Mouse (Mus musculus): ENCODE results near the gene 5730522E02Rik. TPM values are rescaled to one million over a fixed set of nuclear protein-coding genes. Genes with fewer than 3 reads are reported as not detected.

5730522E02Rik gene
- polyA plus RNA-seq, 1 experiment from 2014 or later = 2.6 TPM

- Histone ChIP-seq H3K27ac (replicated peaks; ENCODE audit: low read depth, low read length) (no peak overlapping the region), H3K4me3 (ENCODE audit: low read depth, low read length) (no peak overlapping the region), H3K27me3 (replicated peaks; ENCODE audit: control insufficient read depth, insufficient read depth, low read length) (no peaks in the 10 kb centered on the region), H3K9ac (ENCODE audit: low read depth, low read length) (no peak overlapping the region), H3K9me3 (ENCODE audit: control insufficient read depth, low read length) (no peaks in the 10 kb centered on the region), H3K4me2 (ENCODE audit: low read depth, low read length) (no peak overlapping the region), H3K4me1 (ENCODE audit: control insufficient read depth, insufficient read depth, low read length) (no peaks in the 10 kb centered on the region), H3K36me3 (ENCODE audit: control insufficient read depth, insufficient read depth, low read length) (no peaks in the 10 kb centered on the region)
- ATAC-seq (ENCODE audit: low read depth) (no peak), DNase-seq (ENCODE audit: low spot score) (no peak)
- 65% methylated on average over 2 of the region's 2 CpGs for WGBS
Observed at GRCm38 (mm10) chr11:26013527-26013926, 197.0 kb downstream of the 5730522E02Rik start.

- no peaks in the 10 kb centered on the region for H3K36me3 ChIP-seq (ENCODE audit: control insufficient read depth, insufficient read depth, low read length)
- H3K9ac ChIP-seq (ENCODE audit: low read depth, low read length) = no peak overlapping the region
- H3K4me2 ChIP-seq (ENCODE audit: low read depth, low read length) = no peak overlapping the region
- no peaks in the 10 kb centered on the region for H3K27me3 ChIP-seq (replicated peaks; ENCODE audit: control insufficient read depth, insufficient read depth, low read length)
- no peak for DNase-seq (ENCODE audit: low spot score)
- no peak overlapping the region for H3K27ac ChIP-seq (replicated peaks; ENCODE audit: low read depth, low read length)
- no peak overlapping the region for H3K4me3 ChIP-seq (ENCODE audit: low read depth, low read length)
- 73% methylated on average over 4 of the region's 4 CpGs for WGBS
- ATAC-seq (ENCODE audit: low read depth) = no peak
- no peaks in the 10 kb centered on the region for H3K4me1 ChIP-seq (ENCODE audit: control insufficient read depth, insufficient read depth, low read length)
- H3K9me3 ChIP-seq (ENCODE audit: control insufficient read depth, low read length) = no peaks in the 10 kb centered on the region
Observed at GRCm38 (mm10) chr11:26004018-26004417, 206.5 kb downstream of the 5730522E02Rik start.

GRCm38 (mm10) chr11:25999738-26000137 lies 210.8 kb downstream of the 5730522E02Rik start:
- Histone ChIP-seq H3K9ac (ENCODE audit: low read depth, low read length) (no peak overlapping the region), H3K27me3 (replicated peaks; ENCODE audit: control insufficient read depth, insufficient read depth, low read length) (no peaks in the 10 kb centered on the region), H3K27ac (replicated peaks; ENCODE audit: low read depth, low read length) (no peak overlapping the region), H3K9me3 (ENCODE audit: control insufficient read depth, low read length) (no peaks in the 10 kb centered on the region), H3K4me1 (ENCODE audit: control insufficient read depth, insufficient read depth, low read length) (no peaks in the 10 kb centered on the region), H3K4me2 (ENCODE audit: low read depth, low read length) (no peak overlapping the region), H3K36me3 (ENCODE audit: control insufficient read depth, insufficient read depth, low read length) (no peaks in the 10 kb centered on the region), H3K4me3 (ENCODE audit: low read depth, low read length) (no peak overlapping the region)
- WGBS = 72% methylated on average over 5 of the region's 5 CpGs
- no peak for ATAC-seq (ENCODE audit: low read depth)
- DNase-seq (ENCODE audit: low spot score) = no peak

- Histone ChIP-seq H3K27me3 (replicated peaks; ENCODE audit: control insufficient read depth, insufficient read depth, low read length) (no peaks in the 10 kb centered on the region), H3K27ac (replicated peaks; ENCODE audit: low read depth, low read length) (no peak overlapping the region), H3K9ac (ENCODE audit: low read depth, low read length) (no peak overlapping the region), H3K9me3 (ENCODE audit: control insufficient read depth, low read length) (no peaks in the 10 kb centered on the region), H3K4me3 (ENCODE audit: low read depth, low read length) (no peak overlapping the region), H3K4me2 (ENCODE audit: low read depth, low read length) (no peak overlapping the region), H3K36me3 (ENCODE audit: control insufficient read depth, insufficient read depth, low read length) (no peaks in the 10 kb centered on the region), H3K4me1 (ENCODE audit: control insufficient read depth, insufficient read depth, low read length) (no peaks in the 10 kb centered on the region)
- DNase-seq (ENCODE audit: low spot score) (no peak), ATAC-seq (ENCODE audit: low read depth) (no peak)
- 65% methylated on average over 4 of the region's 4 CpGs for WGBS
Observed at GRCm38 (mm10) chr11:25997469-25997868, 213.1 kb downstream of the 5730522E02Rik start.

- Histone ChIP-seq H3K9me3 (ENCODE audit: control insufficient read depth, low read length) (no peaks in the 10 kb centered on the region), H3K27ac (replicated peaks; ENCODE audit: low read depth, low read length) (no peak overlapping the region), H3K27me3 (replicated peaks; ENCODE audit: control insufficient read depth, insufficient read depth, low read length) (no peaks in the 10 kb centered on the region), H3K4me1 (ENCODE audit: control insufficient read depth, insufficient read depth, low read length) (no peaks in the 10 kb centered on the region), H3K4me2 (ENCODE audit: low read depth, low read length) (no peak overlapping the region), H3K36me3 (ENCODE audit: control insufficient read depth, insufficient read depth, low read length) (no peaks in the 10 kb centered on the region), H3K9ac (ENCODE audit: low read depth, low read length) (no peak overlapping the region), H3K4me3 (ENCODE audit: low read depth, low read length) (no peak overlapping the region)
- ATAC-seq (ENCODE audit: low read depth) (no peak), DNase-seq (ENCODE audit: low spot score) (no peak)
- WGBS = 35% methylated on average over 2 of the region's 2 CpGs
Observed at GRCm38 (mm10) chr11:25994128-25994527, 216.4 kb downstream of the 5730522E02Rik start.

- Histone ChIP-seq H3K9me3 (ENCODE audit: control insufficient read depth, low read length) (no peaks in the 10 kb centered on the region), H3K4me1 (ENCODE audit: control insufficient read depth, insufficient read depth, low read length) (no peaks in the 10 kb centered on the region), H3K4me3 (ENCODE audit: low read depth, low read length) (no peak overlapping the region), H3K27me3 (replicated peaks; ENCODE audit: control insufficient read depth, insufficient read depth, low read length) (no peaks in the 10 kb centered on the region), H3K4me2 (ENCODE audit: low read depth, low read length) (no peak overlapping the region), H3K9ac (ENCODE audit: low read depth, low read length) (no peak overlapping the region), H3K36me3 (ENCODE audit: control insufficient read depth, insufficient read depth, low read length) (no peaks in the 10 kb centered on the region), H3K27ac (replicated peaks; ENCODE audit: low read depth, low read length) (no peak overlapping the region)
- DNase-seq (ENCODE audit: low spot score) (no peak), ATAC-seq (ENCODE audit: low read depth) (no peak)
- 95% methylated on average over 1 of the region's 1 CpGs for WGBS
Observed at GRCm38 (mm10) chr11:25992216-25992615, 218.3 kb downstream of the 5730522E02Rik start.

- no peaks in the 10 kb centered on the region for H3K36me3 ChIP-seq (ENCODE audit: control insufficient read depth, insufficient read depth, low read length)
- no peak overlapping the region for H3K27ac ChIP-seq (replicated peaks; ENCODE audit: low read depth, low read length)
- no peaks in the 10 kb centered on the region for H3K27me3 ChIP-seq (replicated peaks; ENCODE audit: control insufficient read depth, insufficient read depth, low read length)
- no peak for ATAC-seq (ENCODE audit: low read depth)
- 75% methylated on average over 5 of the region's 5 CpGs for WGBS
- H3K4me3 ChIP-seq (ENCODE audit: low read depth, low read length) = no peak overlapping the region
- no peak for DNase-seq (ENCODE audit: low spot score)
- no peak overlapping the region for H3K9ac ChIP-seq (ENCODE audit: low read depth, low read length)
- no peaks in the 10 kb centered on the region for H3K4me1 ChIP-seq (ENCODE audit: control insufficient read depth, insufficient read depth, low read length)
- H3K4me2 ChIP-seq (ENCODE audit: low read depth, low read length) = no peak overlapping the region
- no peaks in the 10 kb centered on the region for H3K9me3 ChIP-seq (ENCODE audit: control insufficient read depth, low read length)
Observed at GRCm38 (mm10) chr11:25978736-25979276, 231.8 kb downstream of the 5730522E02Rik start.

- Histone ChIP-seq H3K4me2 (ENCODE audit: low read depth, low read length) (no peak overlapping the region), H3K36me3 (ENCODE audit: control insufficient read depth, insufficient read depth, low read length) (no peaks in the 10 kb centered on the region), H3K9ac (ENCODE audit: low read depth, low read length) (no peak overlapping the region), H3K9me3 (ENCODE audit: control insufficient read depth, low read length) (no peaks in the 10 kb centered on the region), H3K4me1 (ENCODE audit: control insufficient read depth, insufficient read depth, low read length) (no peaks in the 10 kb centered on the region), H3K27me3 (replicated peaks; ENCODE audit: control insufficient read depth, insufficient read depth, low read length) (no peaks in the 10 kb centered on the region), H3K4me3 (ENCODE audit: low read depth, low read length) (no peak overlapping the region), H3K27ac (replicated peaks; ENCODE audit: low read depth, low read length) (no peak overlapping the region)
- ATAC-seq (ENCODE audit: low read depth) = no peak
- no peak for DNase-seq (ENCODE audit: low spot score)
- WGBS = 88% methylated on average over 5 of the region's 5 CpGs
Observed at GRCm38 (mm10) chr11:25941504-25941903, 269.1 kb downstream of the 5730522E02Rik start.

- WGBS = 78% methylated on average over 4 of the region's 4 CpGs
- no peak for ATAC-seq (ENCODE audit: low read depth)
- H3K4me2 ChIP-seq (ENCODE audit: low read depth, low read length) = no peak overlapping the region
Observed at GRCm38 (mm10) chr11:25940716-25941294, 269.8 kb downstream of the 5730522E02Rik start.

More at GRCm38 (mm10) chr11:25940716-25941294, 269.8 kb downstream of the 5730522E02Rik start:
- no peak for DNase-seq (ENCODE audit: low spot score)
- H3K9ac ChIP-seq (ENCODE audit: low read depth, low read length) = no peak overlapping the region
- H3K27ac ChIP-seq (replicated peaks; ENCODE audit: low read depth, low read length) = no peak overlapping the region
- H3K36me3 ChIP-seq (ENCODE audit: control insufficient read depth, insufficient read depth, low read length) = no peaks in the 10 kb centered on the region
- no peak overlapping the region for H3K4me3 ChIP-seq (ENCODE audit: low read depth, low read length)
- H3K9me3 ChIP-seq (ENCODE audit: control insufficient read depth, low read length) = no peaks in the 10 kb centered on the region
- no peaks in the 10 kb centered on the region for H3K4me1 ChIP-seq (ENCODE audit: control insufficient read depth, insufficient read depth, low read length)
- H3K27me3 ChIP-seq (replicated peaks; ENCODE audit: control insufficient read depth, insufficient read depth, low read length) = no peaks in the 10 kb centered on the region

Data from embryonic facial prominence, embryonic 14.5 days (tissue).